Mouse (Mus musculus): Measurements from ENCODE around the gene Lmntd1.

DNA sequence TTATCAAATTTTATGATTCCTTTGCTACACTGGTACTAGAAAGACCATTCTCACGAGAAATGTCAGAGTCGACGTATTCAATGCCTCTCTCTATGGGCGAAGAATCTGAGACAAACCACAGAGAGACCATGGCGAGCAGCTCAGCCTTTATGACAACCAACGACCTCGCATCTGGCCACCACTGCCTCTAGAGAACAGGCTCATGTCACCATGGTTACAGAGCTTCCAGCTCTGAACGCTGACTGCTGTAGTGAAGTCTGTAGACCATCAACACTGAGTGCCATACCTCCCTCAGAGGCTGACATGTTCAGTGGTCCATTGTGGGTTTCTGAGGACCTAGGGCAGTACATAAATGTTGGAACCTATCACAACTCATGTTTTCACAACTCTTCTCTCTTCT, 180.2 kb downstream of the Lmntd1 start:
- no peak for TF ChIP-seq CTCF (IDR thresholded peaks at IDR 0.05; ENCODE audit: low read depth)
- no peak for TF ChIP-seq EP300 (IDR thresholded peaks at IDR 0.05; ENCODE audit: low read depth)

Measured in liver, postnatal 0 days (tissue).